Mouse (Mus musculus): ENCODE data around the gene Ccnh.
"Not testable (repeated sequence)": the region's sequence is repeated elsewhere in the genome, so short reads cannot be mapped to it uniquely, and the experiment has no call there.

Gene Ccnh

GRCm38 (mm10) chr13:85188903-85189643, at the start of gene Ccnh:
Gene Ccnh, plus strand, starts transcription at chr13:85189408.
- peak; percentile 21 for DNase-seq (ENCODE audit: extremely low read depth, low read depth, low spot score)

- DNase-seq (ENCODE audit: extremely low read depth, low read depth, low spot score): not testable (repeated sequence)
Measured at GRCm38 (mm10) chr13:85143361-85143760, 45.8 kb upstream of the Ccnh start.

DNA sequence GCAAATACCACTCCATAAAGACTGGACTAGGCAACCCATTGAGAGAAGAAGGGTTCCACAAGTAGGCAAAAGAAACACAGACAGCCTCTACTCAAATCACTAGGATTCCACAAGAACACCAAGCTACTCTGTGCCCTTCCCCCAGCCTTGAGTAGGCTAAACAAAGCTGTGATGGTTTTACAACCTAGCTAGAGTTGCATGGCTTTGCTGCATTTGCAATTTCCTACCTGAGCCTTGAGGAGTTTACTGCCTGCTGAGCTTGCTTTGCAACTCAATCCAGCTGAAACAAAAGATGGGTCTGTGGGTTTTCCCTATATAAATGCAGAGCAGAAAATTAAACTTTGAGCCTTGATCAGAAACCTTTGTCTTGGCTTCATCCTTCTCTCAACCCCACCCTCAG, 42.7 kb upstream of the Ccnh start:
- no peak for DNase-seq (ENCODE audit: extremely low read depth, low read depth, low spot score)

- no peak for DNase-seq (ENCODE audit: extremely low read depth, low read depth, low spot score)
Measured at GRCm38 (mm10) chr13:85154746-85155145, 34.5 kb upstream of the Ccnh start.

DNA sequence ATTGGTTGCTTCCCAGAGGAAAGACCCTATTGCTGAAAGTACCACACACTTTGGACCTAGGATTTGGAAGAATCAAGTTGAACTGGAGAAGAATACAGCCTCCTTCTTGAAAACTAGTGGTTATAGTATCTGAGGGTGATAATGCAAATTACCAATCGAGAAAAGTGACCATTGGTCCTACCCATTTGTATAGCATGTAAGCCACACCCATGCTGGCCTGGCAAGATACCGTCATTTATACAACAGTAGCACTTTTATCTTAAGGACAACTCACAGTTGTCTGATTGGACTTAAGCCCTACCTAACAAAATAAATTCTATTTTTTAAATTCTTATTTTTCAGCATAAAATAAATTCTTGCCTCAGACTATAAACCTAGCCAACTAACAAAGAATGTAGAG, 29.2 kb upstream of the Ccnh start:
- no peak for DNase-seq (ENCODE audit: extremely low read depth, low read depth, low spot score)

DNA sequence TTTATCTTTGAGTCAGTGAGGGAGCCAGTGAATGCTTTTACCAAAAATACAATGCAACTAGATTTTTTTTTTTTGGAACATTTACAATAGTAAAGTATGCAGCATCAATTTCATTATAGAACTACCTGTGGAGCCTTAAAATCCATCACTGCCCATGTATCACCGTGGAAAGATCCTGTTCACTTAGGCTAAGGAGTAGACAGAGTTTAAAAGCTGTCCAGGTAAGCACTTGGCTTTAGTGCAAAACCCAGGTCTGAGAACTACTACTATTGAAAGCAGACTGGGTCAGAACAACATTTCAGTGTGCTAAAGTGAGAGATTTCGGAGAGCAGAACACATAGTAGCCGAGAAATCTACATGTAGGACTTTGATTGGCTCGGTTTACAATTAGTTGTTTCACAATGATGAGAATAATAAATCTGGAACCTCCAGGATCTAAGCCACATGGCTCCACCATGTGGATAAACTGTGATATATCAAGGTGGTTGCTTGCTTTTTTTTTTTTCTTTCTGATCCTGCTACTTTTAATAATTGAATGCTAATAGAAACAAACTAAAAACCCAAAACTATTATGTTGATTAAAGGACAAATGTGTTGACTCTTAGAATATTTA, 24.6 kb upstream of the Ccnh start:
- DNase-seq (ENCODE audit: extremely low read depth, low read depth, low spot score): no peak

DNA sequence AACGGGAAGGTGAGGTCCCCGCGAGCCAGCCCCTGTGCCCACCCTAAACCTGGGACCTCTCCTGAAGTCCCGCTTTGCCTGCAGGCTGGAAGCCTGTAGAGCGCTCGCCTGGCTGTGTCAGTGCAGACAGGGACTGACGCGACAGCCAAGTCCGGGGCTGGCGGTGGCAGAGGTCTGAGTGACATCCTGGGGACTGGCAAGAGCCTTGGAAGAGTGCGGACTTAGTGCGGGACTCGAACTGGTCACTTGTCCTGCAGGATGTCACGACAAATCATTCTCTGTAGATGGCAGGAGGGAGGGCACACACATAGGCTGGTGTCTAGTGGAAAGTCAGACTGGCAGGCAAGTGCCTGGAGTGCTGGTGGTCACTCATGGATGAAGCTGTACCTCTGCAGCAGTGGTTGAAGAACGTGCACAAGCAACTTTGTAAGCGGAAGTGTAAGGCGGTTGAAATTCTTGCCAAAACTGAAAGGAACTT, 475 bp downstream of the Ccnh start:
- no peak for DNase-seq (ENCODE audit: extremely low read depth, low read depth, low spot score)

- DNase-seq (ENCODE audit: extremely low read depth, low read depth, low spot score): no peak
Measured at GRCm38 (mm10) chr13:85191253-85191652, 2.0 kb downstream of the Ccnh start.

- no peak for DNase-seq (ENCODE audit: extremely low read depth, low read depth, low spot score)
Measured at GRCm38 (mm10) chr13:85207493-85207892, 18.3 kb downstream of the Ccnh start.

DNA sequence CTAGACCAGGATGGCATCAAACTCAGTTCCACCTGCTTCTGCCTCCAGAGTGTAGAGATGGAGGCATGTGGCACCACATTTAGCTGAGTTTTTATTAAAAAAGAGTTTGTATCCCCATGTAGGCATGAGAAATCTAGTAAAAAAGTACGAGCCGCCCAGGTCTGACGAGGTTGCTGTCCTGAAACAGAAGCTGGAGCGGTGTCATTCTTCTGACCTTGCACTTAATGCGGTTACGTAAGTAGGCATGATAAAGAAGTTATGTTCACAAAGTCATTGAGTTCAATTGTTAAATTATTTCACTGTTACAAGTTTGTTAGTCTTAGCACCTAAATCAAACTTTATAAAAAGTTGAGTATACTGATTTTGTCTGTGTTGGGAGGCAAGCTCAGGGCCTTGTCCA, 19.4 kb downstream of the Ccnh start:
- no peak for DNase-seq (ENCODE audit: extremely low read depth, low read depth, low spot score)

- DNase-seq (ENCODE audit: extremely low read depth, low read depth, low spot score): no peak
Measured at GRCm38 (mm10) chr13:85210353-85210752, 21.1 kb downstream of the Ccnh start.

DNA sequence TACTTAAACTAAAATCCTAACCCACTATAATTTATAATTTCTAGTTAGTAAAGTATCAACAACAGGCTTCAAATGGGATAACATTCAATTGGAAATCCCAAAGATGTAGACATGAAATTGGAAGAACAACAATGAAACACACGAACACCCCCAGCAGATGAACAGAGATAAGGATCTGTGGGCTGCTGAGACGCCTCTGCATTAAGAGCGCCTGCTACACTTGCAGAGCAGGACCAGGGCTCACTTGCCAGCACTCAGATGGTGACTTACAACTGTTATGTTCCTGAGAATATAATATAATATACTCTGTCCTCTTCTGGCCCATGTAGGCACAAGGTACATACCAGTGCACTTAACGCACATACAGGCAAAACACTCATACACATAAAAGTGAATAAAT, 29.4 kb downstream of the Ccnh start:
- DNase-seq (ENCODE audit: extremely low read depth, low read depth, low spot score): no peak

- no peak for DNase-seq (ENCODE audit: extremely low read depth, low read depth, low spot score)
Measured at GRCm38 (mm10) chr13:85238760-85239159, 49.6 kb downstream of the Ccnh start.
